Mouse (Mus musculus) heart, postnatal 25 days (tissue): Measurements from ENCODE around the gene Snrpb2. TPM values are rescaled to one million over a fixed set of nuclear protein-coding genes. Genes with fewer than 3 reads are reported as not detected.

Experiments
- DNase-seq: peaks from one replicate; pipeline ENCODE4 v3.0.0; 2022; ENCODE audit warnings: low spot score
- intact Hi-C: fragments of 180-260 bp; cut with DNase I; formaldehyde crosslinking; loops from one replicate; pipeline ENCODE4 v1.15.1; 2025
- total RNA-seq, 2 experiments: library from RNA; stranded (reverse); gene quantifications; 2 replicates each; pipeline ENCODE4 v1.2.3; 2021

The Snrpb2 gene
- 10 to 100 TPM; 20.0 to 20.2 TPM for total RNA-seq

DNA sequence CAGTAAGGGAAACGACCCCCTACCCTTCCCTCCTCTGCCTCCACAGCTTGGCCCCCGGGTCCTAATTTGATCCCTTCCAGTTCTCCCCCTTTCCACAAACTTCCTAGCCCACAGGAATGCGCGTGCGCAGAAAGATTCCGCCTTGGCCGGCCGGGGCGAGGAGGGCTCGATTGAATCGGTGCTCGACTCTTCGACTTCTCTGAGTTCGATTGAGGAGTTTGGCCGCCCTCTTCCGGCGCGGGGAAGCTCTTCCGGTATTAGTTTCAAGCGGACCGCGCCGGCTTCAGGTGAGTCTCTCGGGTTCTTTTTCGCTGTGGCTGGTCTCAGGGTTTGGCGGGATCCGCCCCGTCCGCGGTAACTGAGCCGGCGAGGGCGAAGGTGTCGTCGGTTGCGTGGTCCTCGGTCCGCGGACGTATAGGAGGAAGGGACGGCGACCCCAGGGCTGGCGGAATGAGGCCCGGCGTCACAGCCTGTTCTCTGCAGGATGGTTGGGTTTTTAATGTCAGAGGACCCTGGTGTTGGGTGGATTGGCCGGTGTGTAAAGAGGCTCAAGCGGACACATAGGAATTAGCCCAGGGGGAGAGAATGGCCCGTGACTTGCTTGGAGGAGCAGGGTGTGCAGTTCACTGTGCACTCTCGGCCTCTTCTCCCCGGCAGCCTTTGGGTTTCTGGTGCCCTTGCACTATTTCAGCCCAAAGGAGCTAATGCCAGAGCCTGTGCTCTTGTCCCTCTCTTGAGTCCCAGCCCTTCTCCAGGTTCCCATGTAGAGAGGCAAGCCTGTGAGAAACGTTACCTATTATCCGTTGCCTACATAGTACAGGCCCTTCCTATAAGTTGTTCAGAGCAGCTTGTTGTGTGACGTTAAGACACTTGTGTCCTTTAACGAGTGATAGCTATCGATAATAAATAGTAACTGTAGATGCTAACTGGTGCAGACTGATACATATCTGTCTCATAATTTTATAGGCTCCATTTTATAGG, at the start of gene Snrpb2:
Gene Snrpb2 (plus strand): TSS at position 228 of the 981 bp plus-strand sequence.
- peak; percentile 67 for DNase-seq
- intact Hi-C loops: loop anchor here (5.0 to 10.0 kb wide), 2 partner anchors 161 to 1302 kb away; partner anchors contain the start of genes Kat14, Kif16b and Pet117

DNA sequence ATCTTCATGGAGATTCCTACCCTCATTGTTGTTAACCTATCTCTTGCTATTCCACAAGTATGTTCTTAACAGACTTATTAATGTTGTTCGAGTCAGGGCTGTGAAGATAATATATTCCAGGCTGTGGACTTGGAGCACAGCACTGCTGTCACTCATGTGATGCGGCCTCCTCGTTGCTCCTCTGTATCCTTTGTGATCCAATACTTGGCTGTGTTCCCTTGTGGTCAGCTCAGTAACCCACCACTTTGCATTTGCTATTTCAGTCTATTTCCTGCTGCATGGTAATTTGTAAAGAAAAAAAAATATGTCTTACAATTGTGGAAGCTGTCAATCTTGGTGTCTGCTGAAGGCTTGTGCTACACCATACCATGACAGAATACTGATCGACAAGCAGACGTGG, 49.8 kb upstream of the Snrpb2 start:
- no peak for DNase-seq
- intact Hi-C loops: no loop called here

DNA sequence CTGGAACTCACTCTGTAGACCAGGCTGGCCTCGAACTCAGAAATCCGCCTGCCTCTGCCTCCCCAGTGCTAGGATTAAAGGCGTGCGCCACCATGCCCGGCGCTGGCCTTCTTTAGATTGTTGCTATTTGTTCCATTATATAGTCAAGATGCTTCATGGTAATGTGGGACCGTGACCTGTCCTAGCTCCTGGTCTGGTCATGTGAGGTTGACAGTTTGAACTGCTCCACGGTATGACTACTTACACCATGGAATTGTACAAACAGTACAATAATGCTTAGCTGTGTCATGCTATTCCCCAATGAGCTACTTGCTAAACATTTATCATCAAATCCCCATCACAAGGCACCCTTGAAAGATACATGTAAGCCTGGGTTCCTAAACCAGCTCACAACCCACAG, 44.8 kb upstream of the Snrpb2 start:
- no peak for DNase-seq
- intact Hi-C loops: no loop called here

DNA sequence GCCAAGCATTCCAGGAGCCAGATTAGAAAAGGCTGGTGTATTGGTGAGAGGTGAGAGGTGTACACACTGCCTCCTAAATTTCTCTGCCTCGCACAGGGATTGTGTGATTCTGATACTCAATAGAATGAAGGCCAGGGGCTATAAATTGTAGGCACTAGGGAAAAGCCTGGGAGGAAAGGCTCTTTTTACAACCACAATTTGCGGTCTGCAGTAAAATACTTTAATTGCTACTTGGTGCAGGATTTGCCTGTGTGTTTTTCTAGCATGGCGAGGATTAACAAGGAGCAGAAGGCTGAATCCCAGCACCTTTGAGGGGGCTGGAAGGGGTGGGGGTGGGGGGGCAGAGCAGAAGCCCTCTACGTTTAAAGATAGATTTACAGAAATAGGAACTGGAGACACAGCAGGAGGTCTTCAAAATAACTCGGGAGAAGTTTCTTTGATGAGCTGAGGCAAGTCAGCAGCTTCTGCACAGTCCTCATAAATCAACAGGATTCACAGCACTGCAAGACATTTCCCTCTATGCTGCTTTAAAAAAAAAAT, 44.2 kb upstream of the Snrpb2 start:
- intact Hi-C loops: no loop called here
- DNase-seq: no peak

DNA sequence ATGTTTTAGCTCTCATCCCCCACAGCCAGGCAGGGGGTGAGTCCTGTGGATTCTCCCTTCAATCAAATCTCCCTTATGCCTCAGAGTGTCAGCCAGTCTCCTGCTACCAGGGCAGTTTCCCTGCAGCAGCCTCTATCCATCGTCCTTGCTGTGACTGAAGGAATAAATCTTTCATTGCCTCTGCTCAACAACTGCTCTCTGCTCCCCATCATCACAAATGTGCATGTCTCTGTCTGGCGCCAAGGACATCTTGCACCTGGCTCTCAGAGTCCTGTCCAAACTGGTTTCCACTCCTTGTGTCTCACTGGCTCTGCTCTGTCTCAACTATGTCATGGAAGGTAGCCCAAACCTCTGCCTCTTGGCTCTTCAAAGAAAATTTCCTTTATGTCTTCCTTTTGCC, 43.1 kb upstream of the Snrpb2 start:
- intact Hi-C loops: no loop called here
- no peak for DNase-seq

DNA sequence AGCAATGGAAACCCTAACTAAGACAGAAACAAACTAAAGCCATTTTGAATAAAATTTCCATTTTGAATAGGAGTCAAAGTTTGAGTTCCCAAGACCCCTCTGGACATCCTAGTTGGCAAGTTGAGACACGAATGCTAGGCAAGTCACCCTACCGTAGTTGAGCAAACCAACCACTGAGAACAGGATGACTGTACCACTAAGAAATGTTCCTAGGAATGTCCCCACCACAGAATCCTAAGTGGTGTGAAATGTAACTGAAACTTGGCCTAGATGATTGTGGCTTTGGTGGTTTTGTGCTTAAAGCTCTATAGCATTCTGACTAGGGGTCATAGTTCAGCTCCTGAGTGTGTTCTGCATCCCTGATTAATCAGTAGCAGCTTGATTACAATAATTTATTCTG, 39.5 kb upstream of the Snrpb2 start:
- no peak for DNase-seq
- intact Hi-C loops: no loop called here

DNA sequence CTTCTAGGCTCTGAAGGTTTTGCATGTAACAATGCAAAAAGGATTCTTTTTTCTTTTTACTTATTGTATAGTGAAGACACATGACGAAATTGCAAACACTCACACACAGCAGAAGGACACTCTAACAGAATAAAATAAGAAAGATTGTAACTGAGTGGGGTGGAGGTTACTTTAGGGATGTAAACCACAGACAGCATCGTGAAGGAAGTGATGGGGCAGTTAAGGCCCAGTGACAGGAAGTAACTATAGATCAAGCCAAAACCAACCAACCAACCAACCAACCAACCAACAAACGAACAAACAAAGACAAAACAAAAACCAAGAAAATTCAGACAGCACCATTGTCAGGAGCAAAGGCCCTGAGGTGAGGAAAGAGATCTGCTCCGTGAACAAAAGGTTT, 38.6 kb upstream of the Snrpb2 start:
- intact Hi-C loops: no loop called here
- no peak for DNase-seq

DNA sequence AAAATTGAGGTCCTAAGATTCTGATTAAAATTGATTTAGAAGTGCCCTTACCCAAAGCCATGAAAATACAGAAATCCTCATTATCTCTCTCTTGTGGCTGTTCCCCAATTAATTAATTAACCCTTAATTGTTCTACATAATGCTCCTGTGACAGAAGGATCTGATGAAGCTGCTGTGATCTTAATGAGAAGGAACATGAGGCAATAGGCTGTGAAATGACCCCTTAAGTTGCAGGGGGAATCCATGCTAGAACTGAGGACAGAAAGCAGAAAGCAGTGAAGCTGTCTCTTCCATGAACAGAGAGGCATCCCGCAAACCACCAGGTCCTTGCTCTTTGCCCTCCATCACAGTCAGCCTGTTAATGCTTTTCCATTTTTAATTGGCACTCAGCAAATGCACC, 31.6 kb upstream of the Snrpb2 start:
- intact Hi-C loops: no loop called here
- no peak for DNase-seq

DNA sequence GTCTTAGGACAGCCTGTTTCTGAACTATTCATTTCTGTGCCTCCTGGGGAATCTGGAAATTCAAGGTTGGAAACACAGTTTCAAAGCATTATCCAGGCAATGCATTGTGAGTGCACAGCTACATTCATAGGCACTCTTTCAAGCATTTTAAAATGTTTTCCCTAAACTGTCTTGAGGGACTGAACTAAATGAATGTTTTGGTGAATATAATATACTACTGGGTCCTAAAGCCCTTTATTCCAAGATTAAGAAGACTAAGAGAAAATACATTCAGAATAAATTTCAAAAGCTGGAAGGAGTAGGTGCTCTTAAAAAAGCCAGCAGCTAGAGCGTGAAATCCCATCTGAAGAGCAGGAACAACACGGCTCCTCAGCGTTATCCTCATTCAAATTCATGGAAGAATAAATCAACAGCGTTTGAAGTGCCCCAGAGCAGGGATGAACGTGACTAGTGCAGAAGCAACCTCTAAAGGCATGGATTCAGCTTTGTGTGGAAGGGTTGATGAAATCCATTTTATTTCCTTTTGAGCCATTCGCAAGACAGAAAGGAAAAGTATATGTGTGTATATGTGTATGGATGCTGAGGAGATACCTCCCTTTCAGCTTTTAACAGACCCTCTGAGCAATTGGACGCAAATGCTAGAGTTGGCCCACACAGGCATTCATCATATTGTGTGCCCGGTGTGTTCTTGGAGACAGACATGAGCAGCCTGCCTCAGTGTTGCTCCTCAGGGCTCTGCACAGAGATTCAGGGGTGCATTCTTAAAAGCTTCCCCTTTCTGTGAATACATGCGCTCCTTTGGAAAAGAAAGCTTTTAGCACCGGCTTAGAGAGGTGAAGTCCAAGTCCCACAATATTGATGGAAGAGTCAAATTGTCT, 30.2 kb upstream of the Snrpb2 start:
- intact Hi-C loops: no loop called here
- DNase-seq: no peak

DNA sequence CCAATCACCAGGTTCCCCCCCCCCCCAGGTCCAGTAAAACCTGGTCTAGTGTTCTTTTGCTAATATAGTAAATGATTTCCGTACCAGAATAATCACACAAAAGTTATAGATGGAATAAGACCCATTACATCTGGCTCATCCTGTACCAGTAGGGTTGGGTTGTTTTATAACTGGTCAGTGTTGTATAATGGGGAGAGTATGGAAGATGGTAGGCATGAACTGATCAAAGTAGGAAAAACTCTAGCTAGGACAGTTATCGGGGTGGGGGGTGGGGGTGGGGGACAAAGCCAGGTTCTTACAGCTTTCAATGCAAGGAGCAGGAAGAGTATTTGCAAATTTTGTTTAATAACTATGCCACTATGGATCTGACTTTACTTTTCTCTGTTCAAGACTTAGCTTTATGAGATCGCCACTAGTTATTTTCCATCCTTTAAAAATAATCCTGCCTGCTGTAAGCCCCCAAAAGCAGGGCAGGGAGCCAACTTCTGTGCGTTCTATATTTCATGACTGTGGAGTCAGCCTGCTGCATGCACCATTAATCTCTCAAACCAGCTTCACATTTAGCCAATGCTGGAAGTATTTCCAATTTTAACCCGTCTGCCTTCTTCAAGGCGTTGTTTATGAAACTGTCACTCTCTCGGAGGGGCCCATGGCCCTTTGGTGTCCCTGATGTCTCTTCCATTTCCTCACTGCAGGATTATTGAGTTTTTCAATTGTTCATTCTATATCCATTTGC, 28.3 kb upstream of the Snrpb2 start:
- no peak for DNase-seq
- intact Hi-C loops: no loop called here

DNA sequence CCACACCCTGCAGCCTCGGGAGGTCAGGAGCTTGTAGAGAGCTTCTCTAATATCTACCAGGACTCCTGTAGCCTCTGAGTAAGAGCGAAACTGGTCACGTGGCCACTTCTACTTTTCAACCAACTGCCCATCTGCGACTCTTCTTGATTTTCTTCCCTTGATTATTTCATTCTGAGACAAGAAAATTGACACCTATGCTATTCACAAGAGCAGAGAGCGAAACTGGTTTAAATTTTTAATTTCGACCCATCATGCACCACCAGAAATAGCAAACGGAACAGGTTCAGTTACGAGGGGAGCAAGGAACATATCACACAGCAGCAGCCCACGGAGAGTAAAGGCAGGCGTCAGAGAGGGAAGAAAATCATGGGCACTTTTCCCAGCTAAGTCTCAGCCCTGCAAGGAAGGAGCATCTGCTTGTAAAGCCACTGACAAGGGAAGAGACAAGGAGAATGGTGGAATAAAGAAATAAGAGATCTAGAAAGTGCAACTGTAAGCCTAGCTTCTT, 27.7 kb upstream of the Snrpb2 start:
- intact Hi-C loops: no loop called here
- DNase-seq: no peak

DNA sequence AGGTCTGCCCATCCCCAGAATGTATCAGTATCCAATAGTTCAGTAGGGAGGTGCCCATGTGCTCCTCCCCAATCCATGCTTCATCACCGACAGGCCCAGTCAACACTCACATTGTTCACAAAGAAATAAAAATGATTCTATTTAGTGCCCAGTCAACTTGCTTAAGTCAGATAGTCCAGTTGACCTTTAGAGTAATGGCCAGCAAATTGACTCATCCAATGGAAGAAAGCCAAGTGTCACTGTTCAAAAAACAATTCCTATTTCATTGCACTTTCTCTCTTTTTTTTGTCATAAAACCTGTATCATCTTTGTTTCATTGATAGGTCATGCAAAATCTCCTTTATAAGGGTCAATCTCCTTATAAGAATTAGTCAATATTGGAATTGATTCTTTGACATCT, 21.2 kb upstream of the Snrpb2 start:
- no peak for DNase-seq
- intact Hi-C loops: no loop called here

DNA sequence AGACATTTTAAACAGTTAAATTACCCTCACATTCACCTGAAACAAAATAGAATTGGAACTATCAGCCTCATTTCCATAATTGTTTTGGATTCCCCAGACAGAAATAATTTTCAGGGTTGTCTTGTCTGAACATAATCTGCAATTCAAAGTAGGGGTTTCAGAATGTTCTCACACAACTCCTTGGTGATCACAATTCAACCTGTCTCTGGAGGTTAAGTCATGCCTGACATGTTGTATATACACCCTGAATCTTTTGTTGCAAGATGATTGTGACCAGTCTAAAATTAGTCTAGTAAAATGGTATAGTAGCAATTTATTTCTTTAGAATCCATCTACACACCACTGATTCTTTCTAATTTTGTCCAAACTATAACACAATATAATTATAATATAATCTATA, 7.6 kb upstream of the Snrpb2 start:
- DNase-seq: no peak
- intact Hi-C loops: no loop called here

DNA sequence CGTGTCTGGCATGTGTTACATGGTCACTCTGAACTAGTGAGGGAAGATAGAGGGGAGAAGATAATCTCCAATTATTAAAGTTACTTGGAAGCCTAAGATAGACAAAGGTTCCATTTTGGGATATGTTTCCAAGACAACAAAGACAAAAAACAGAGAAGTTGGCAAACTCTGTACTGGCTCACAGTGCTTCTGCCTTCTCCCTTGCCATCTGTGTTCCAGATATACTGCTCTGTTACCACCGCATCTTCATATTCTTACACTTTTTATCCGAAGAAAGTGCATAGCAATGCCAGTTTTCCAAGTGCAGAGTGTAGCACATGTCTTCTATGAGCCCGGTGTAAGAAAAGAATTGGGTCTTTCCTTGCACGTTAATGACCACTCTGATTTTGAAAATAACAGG, 6.1 kb upstream of the Snrpb2 start:
- DNase-seq: no peak
- intact Hi-C loops: no loop called here

DNA sequence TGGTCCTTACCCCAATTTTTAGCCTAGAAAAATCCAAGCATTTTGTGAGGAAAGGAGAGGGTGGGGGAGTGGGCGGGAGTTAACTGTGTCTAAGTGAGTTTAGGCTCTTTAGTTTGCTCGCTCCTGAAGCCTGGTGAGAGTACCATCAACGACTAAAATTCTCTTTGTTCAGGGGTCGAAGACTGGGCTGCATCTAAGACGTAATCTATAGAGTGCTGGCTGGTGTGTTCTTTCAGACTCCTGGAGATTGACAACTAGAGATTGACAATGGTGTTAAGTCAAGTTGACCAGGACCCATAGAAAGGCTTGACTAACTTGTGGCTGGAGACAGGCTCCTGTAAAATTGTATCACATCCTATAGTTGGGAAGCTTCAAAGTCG, 417 bp upstream of the Snrpb2 start:
- DNase-seq: no peak
- intact Hi-C loops: loop anchor here (5.0 to 10.0 kb wide), 2 partner anchors 160 to 1302 kb away; partner anchors contain the start of genes Kat14, Kif16b and Pet117

DNA sequence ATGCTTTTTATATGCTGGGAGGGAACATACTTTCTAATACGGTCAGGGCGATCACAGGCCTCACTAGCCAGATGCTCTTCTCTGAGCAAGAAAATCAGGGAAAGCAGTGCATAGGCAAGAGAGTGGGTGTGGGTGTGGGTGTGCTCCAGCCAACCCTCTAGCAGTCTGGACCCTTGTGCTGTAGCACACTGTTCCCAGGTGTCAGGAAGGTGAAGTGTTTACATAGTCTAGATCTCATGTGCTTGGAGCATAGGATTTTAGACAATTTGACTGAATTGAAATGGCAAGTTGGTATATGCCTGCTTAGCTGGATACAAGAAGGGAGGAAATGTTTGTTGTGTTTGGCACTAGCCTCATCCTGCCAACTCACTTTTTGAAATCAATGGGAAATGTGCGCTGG, 3.1 kb downstream of the Snrpb2 start:
- DNase-seq: no peak
- intact Hi-C loops: loop anchor here (10.0 kb wide), 1 partner anchor 1299 kb away; the partner anchor contains the start of genes Kat14 and Pet117

DNA sequence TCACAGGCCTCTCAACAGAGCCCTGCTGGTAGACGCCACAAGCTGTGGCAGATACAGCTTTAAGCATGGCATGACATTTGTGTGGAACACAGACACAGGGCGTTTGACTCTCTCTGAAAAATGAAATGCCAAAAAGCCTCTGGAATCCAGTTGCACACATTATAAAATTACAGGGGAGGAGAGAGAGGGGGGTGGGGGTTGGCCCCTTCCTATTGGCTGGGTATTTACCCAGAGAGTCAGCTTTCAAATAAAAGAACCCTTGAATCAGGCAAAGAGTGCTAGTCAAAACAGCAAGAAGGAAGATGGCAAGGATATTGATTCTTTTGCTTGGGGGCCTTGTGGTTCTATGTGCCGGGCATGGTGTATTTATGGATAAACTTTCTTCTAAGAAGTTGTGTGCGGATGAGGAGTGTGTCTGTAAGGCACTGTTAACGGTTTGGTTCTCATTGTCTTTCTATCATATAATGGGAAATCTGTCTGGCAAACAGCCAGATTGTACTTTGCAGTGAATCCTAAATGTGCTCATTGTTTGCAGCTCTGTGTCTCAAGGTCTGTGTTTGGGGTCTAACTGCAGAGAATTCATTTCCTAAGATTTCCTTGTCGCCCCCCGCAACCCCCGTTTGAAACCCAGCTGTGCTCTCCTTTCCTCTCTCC, 15.5 kb downstream of the Snrpb2 start, which contains the start of gene Otor:
Gene Otor (plus strand): TSS at position 276 of the 654 bp plus-strand sequence.
- intact Hi-C loops: no loop called here
- no peak for DNase-seq

DNA sequence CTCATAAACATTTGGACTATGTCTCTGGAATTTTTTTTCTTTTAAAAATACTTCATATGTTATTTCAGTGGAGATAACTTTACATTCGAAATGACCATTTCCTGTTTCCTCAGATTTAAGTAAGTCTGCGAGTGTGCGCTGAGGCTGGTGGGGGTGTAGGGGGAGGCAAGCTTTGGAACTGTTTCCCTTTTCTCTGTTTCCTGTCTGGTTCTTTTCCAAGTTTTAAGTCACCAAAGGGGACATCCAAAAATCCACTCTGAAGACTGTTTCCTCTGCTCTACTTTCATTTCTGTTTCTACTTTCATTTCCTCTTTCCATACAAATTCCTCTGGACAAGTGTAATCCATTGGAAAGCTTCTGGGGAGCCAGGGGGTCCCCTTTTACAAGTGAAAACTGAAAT, 18.9 kb downstream of the Snrpb2 start:
- DNase-seq: no peak
- intact Hi-C loops: no loop called here

DNA sequence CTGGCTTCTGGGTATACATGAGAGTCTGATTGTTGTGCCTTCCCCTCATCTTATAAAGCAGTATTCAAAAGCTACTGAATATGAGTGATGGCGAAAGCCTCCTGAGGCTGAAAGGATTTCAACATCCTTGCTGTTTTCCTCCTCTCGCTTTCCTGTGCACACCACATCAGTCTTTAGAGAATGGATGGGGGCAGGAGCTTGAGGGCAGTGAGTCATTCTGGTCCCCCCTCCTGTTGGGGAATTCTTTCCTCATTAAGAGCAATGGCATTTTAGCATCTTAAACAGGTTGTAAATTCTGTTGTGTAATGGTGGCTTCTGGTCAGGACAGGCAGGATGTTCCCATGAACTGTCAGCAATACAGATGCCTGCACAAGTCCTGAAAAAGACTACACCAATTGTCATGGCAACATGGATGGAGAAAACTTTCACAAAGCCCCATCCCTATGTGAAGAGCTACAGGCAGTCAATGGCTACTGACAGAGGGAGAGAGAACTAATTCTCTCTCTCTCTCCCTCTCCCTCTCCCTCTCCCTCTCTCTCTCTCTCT, 22.1 kb downstream of the Snrpb2 start:
- intact Hi-C loops: no loop called here
- DNase-seq: no peak
